Comparison of ENCODE assay signal across 8 mouse cellular contexts in genomic region chr3:63570607-63571353, GRCm38 (mm10).
DNase-seq lines count a peak whose midpoint lies in the region; ATAC-seq and TF ChIP-seq lines count a peak whose summit lies in the region.

No protein-coding gene starts in this region.

- H3K36me3 ChIP-seq in G1E (replicated peaks), result no peaks in the 10 kb centered on the region
- no peaks in the 10 kb centered on the region for H3K36me3 ChIP-seq in forebrain, embryonic 11.5 days (ENCODE audit: control insufficient read depth, insufficient read depth, low read length)
- no peaks in the 10 kb centered on the region for H3K36me3 ChIP-seq in hindbrain, embryonic 13.5 days

- no peak overlapping the region for H3K4me2 ChIP-seq in forebrain, embryonic 11.5 days (ENCODE audit: low read depth, low read length, severe bottlenecking)
- no peak overlapping the region for H3K4me2 ChIP-seq in hindbrain, embryonic 13.5 days

- H3K4me1 ChIP-seq in G1E (ENCODE audit: insufficient read depth, low read depth, low read length), result no peaks in the 10 kb centered on the region
- no peaks in the 10 kb centered on the region for H3K4me1 ChIP-seq in forebrain, embryonic 11.5 days (replicated peaks; ENCODE audit: control insufficient read depth, insufficient read depth, low read length)
- no peaks in the 10 kb centered on the region for H3K4me1 ChIP-seq in hindbrain, embryonic 13.5 days (replicated peaks)

- H3K4me3 ChIP-seq in G1E (ENCODE audit: low read depth, low read length), result no peak overlapping the region
- H3K4me3 ChIP-seq in forebrain, embryonic 11.5 days (ENCODE audit: low read depth, low read length), result no peak overlapping the region
- H3K4me3 ChIP-seq in hindbrain, embryonic 13.5 days, result no peak overlapping the region

- peak; percentile 57; the same call in 1 of the 2 replicates for ATAC-seq in G1E (ENCODE audit: extremely low read depth, insufficient number of reproducible peaks, low FRiP score, poor library complexity, severe bottlenecking)
- peak; percentile 82 for ATAC-seq in forebrain, embryonic 11.5 days (replicated peaks; ENCODE audit: low FRiP score)
- ATAC-seq in hindbrain, embryonic 13.5 days (ENCODE audit: low FRiP score), result peak; percentile 66; the same call in 1 of the 2 replicates

- WGBS in forebrain, embryonic 11.5 days, result 61% methylated on average over 7 of the region's 7 CpGs
- 51% methylated on average over 7 of the region's 7 CpGs for WGBS in hindbrain, embryonic 13.5 days

- H3K9ac ChIP-seq in forebrain, embryonic 11.5 days (ENCODE audit: low read length), result no peak overlapping the region
- H3K9ac ChIP-seq in hindbrain, embryonic 13.5 days, result no peak overlapping the region

- H3K9me3 ChIP-seq in G1E (replicated peaks), result no peaks in the 10 kb centered on the region
- no peaks in the 10 kb centered on the region for H3K9me3 ChIP-seq in forebrain, embryonic 11.5 days (ENCODE audit: control insufficient read depth, low read length)
- H3K9me3 ChIP-seq in hindbrain, embryonic 13.5 days, result no peaks in the 10 kb centered on the region

- peak; percentile 55 for TF ChIP-seq CTCF in G1E (IDR thresholded peaks at IDR 0.05; ENCODE audit: low read depth, low read length)

- no peak overlapping the region for H3K27ac ChIP-seq in forebrain, embryonic 11.5 days (ENCODE audit: low read depth, low read length)
- H3K27ac ChIP-seq in hindbrain, embryonic 13.5 days, result no peak overlapping the region

- H3K27me3 ChIP-seq in G1E (ENCODE audit: insufficient read depth, low read length), result no peaks in the 10 kb centered on the region
- H3K27me3 ChIP-seq in forebrain, embryonic 11.5 days (ENCODE audit: control insufficient read depth, insufficient read depth, low read length), result no peaks in the 10 kb centered on the region
- no peaks in the 10 kb centered on the region for H3K27me3 ChIP-seq in hindbrain, embryonic 13.5 days

- peak; percentile 5 for DNase-seq in G1E (ENCODE audit: low spot score)
- DNase-seq in brain, adult 2 months (ENCODE audit: low read depth, low spot score), result peak; percentile 80
- peak; percentile 84 for DNase-seq in forebrain, embryonic 11.5 days (ENCODE audit: low spot score)
- peak; percentile 82 to 85 for DNase-seq in layer of hippocampus, postnatal 10 days (ENCODE audit: low spot score in 2 of 2)
- DNase-seq in lung, postnatal 25 days (ENCODE audit: low spot score), result peak; percentile 50
- peak; percentile 86 to 88 for DNase-seq in right cerebral cortex, adult 2 months (ENCODE audit: low spot score in 2 of 2)
- DNase-seq in urinary bladder, postnatal 4 days (ENCODE audit: low spot score in 2 of 2), result peak; percentile 60 to 74

Comparison
In these comparisons a context has a peak if more than half of its experiments do, and no peak if none do; other contexts are left out.
1. DNase-seq: peak in every context shown above with its lines; median percentile 87 in right cerebral cortex, adult 2 months; 84 in forebrain, embryonic 11.5 days; 84 in layer of hippocampus, postnatal 10 days; 80 in brain, adult 2 months; 67 in urinary bladder, postnatal 4 days; 50 in lung, postnatal 25 days; 5 in G1E.